Mouse (Mus musculus): Measurements from ENCODE around the gene Ssmem1.

- no peak for TF ChIP-seq POLR2A (IDR thresholded peaks at IDR 0.05; ENCODE audit: low read depth, low read length)
- TF ChIP-seq CTCF (conservative IDR thresholded peaks at IDR 0.05; ENCODE audit: insufficient read depth, insufficient read length, low read depth, low read length): no peak
These were observed 45.0 kb downstream of the Ssmem1 start for GRCm38 (mm10) chr6:30554621-30555170.

All from kidney, adult 2 months (tissue).